Mouse (Mus musculus) stomach, postnatal 0 days (tissue): ENCODE measurements at regions not wholly inside any gene's neighbourhood (a gene's known extent, or its start where the extent isn't known, plus 50 kb on each side); places are given as distances from the start of the nearest gene placed in this dataset.

Experiments used
- ATAC-seq: fragments of 200-750 bp; cut with Nextera tagmentation; 2 replicates; pipeline ENCODE4 v1.8.0; 2017; ENCODE audit not compliant: low FRiP score, low TSS enrichment
- DNase-seq: peaks from one replicate; pipeline ENCODE4 v3.0.0-alpha.2; 2016; ENCODE audit warnings: low spot score
- H3K27ac ChIP-seq: fragments of 300-500 bp; sonication (generic); replicated peaks from 2 replicates; pipeline ENCODE4 v1.5.1; 2014; ENCODE audit warnings: mild to moderate bottlenecking, control low read depth
- H3K27me3 ChIP-seq: fragments of 300-500 bp; sonication (generic); 2 replicates; pipeline ENCODE4 v1.6.1; 2014; ENCODE audit warnings: low read length; ENCODE audit not compliant: control insufficient read depth, insufficient read depth
- H3K36me3 ChIP-seq: fragments of 300-500 bp; sonication (generic); 2 replicates; pipeline ENCODE4 v1.6.1; 2014; ENCODE audit warnings: low read length, mixed read lengths; ENCODE audit not compliant: control insufficient read depth, insufficient read depth
- H3K4me1 ChIP-seq: fragments of 300-500 bp; sonication (generic); replicated peaks from 2 replicates; pipeline ENCODE4 v1.6.1; 2014; ENCODE audit warnings: antibody characterized with exemption; ENCODE audit not compliant: control insufficient read depth, insufficient read depth
- H3K4me2 ChIP-seq: fragments of 300-500 bp; sonication (generic); replicated peaks from 2 replicates; pipeline ENCODE4 v1.6.1; 2014; ENCODE audit warnings: low read depth, mild to moderate bottlenecking, control low read depth, moderate library complexity
- H3K4me3 ChIP-seq: fragments of 300-500 bp; sonication (generic); 2 replicates; pipeline ENCODE4 v1.5.1; 2014; ENCODE audit warnings: low read depth, low read length, control low read depth
- H3K9ac ChIP-seq: fragments of 300-500 bp; sonication (generic); 2 replicates; pipeline ENCODE4 v1.6.1; 2014; ENCODE audit warnings: mild to moderate bottlenecking, low read length, control low read depth, mixed read lengths
- H3K9me3 ChIP-seq: fragments of 300-500 bp; sonication (generic); 2 replicates; pipeline ENCODE4 v1.6.1; 2016; ENCODE audit warnings: low read length; ENCODE audit not compliant: control insufficient read depth
- CTCF ChIP-seq: IDR thresholded peaks from 2 replicates; pipeline ENCODE4 v1.5.1; 2016; ENCODE audit warnings: antibody characterized with exemption, low read depth, mild to moderate bottlenecking, moderate library complexity
- EP300 ChIP-seq: optimal IDR thresholded peaks from 2 replicates; pipeline ENCODE3; 2016; ENCODE audit warnings: antibody characterized with exemption
- WGBS: fragments of 180-500 bp; shearing (Covaris S2); extraction: QIAGEN DNeasy Blood & Tissue Kit; methylation state at CpG from one replicate; pipeline ENCODE4 v1.1.7; 2014; 5-methylcytosine and 5-hydroxymethylcytosine counted together

DNA sequence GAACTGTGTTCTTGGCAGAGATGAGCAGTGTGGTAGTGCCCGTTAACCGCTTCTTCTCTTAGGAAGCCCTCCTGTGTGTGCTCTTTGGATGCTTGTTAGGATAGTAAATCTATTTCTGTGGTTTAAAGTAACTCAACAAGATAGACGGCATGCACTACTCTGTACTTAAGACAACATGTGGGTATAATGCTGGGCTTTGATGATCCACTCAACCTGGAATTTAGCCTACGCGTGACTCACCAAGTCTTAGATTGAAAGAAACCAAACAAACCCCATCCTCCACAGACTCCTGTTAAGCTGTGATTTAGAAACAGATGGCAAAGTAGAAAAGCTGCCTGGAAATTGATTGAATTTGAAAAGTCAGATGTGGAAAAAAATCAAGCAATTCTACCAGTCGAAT lies 673.5 kb downstream of the Olfm4 start:
- TF ChIP-seq CTCF (no peak), EP300 (no peak)
- Histone ChIP-seq H3K36me3 (no peaks in the 10 kb centered on the region), H3K4me2 (no peak overlapping the region), H3K9ac (no peak overlapping the region), H3K4me3 (no peak overlapping the region), H3K27ac (no peak overlapping the region), H3K27me3 (no peaks in the 10 kb centered on the region), H3K4me1 (no peaks in the 10 kb centered on the region), H3K9me3 (no peaks in the 10 kb centered on the region)
- DNase-seq: no peak
- no peak for ATAC-seq
- WGBS: 51% methylated on average over 6 of the region's 6 CpGs

DNA sequence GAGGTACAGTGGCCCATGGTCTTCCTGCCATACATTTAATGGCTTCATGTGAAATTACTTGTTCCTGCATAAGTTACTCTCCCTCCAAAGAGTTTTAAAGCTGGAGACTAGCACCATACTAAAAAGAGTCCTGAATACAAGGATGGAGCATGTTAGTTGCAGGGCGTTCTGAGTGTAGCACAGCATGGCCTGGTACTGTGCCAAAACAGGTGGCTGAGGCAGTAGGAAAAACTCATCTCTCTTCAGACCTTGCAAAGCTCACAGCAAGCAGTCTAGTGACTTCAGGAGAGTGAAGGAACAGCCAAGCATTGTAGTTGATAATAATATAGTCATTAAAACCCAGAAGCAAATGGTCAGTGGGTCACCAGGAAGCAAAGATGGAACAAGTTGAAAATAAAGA lies 699.0 kb downstream of the Olfm4 start:
- peak; percentile 15 for DNase-seq
- no peak overlapping the region for H3K4me3 ChIP-seq
- no peak overlapping the region for H3K9ac ChIP-seq
- WGBS: 40% methylated on average over 1 of the region's 1 CpGs
- no peak for ATAC-seq
- no peak overlapping the region for H3K27ac ChIP-seq
- H3K36me3 ChIP-seq: no peaks in the 10 kb centered on the region
- no peaks in the 10 kb centered on the region for H3K4me1 ChIP-seq
- no peak for TF ChIP-seq CTCF
- H3K9me3 ChIP-seq: no peaks in the 10 kb centered on the region
- peak overlapping the region; percentile 20; the same call in 1 of the 2 replicates for H3K4me2 ChIP-seq
- H3K27me3 ChIP-seq: no peaks in the 10 kb centered on the region

DNA sequence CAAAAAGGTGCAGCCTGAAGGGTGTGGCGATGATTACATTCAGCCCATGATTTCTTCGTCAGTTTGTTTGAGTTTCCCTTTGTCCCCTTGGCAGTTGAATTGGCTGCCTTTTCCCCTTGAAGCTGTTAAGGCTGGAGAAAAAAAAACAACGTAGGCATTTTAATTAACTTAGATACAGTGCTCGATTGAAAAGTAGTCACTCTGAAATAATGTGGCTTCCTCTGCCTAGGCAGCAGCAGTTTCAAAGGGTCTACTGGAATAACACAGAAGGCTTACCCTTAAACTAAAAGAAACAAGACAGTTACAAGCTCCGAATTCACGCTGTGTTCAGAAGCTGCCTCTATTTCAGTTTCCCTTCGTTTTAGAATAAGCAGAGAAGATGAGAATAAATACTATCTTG lies 699.4 kb downstream of the Olfm4 start:
- Histone ChIP-seq H3K9me3 (no peaks in the 10 kb centered on the region), H3K36me3 (no peaks in the 10 kb centered on the region), H3K4me3 (no peak overlapping the region), H3K4me1 (no peaks in the 10 kb centered on the region), H3K27ac (no peak overlapping the region), H3K27me3 (no peaks in the 10 kb centered on the region), H3K9ac (no peak overlapping the region), H3K4me2 (peak overlapping the region; percentile 20; the same call in 1 of the 2 replicates)
- WGBS: 43% methylated on average over 7 of the region's 7 CpGs
- TF ChIP-seq CTCF: no peak
- TF ChIP-seq EP300: no peak
- no peak for ATAC-seq
- peak; percentile 18 for DNase-seq

GRCm38 (mm10) chr14:80683703-80684102 lies 699.8 kb downstream of the Olfm4 start:
- H3K4me3 ChIP-seq: no peak overlapping the region
- TF ChIP-seq EP300 (no peak), CTCF (no peak)

GRCm38 (mm10) chr14:80690476-80690875 lies 706.6 kb downstream of the Olfm4 start:
- DNase-seq (no peak), ATAC-seq (no peak)
- Histone ChIP-seq H3K4me2 (no peak overlapping the region), H3K27ac (no peak overlapping the region), H3K4me1 (no peaks in the 10 kb centered on the region), H3K4me3 (no peak overlapping the region), H3K27me3 (no peaks in the 10 kb centered on the region), H3K9ac (no peak overlapping the region), H3K9me3 (no peaks in the 10 kb centered on the region), H3K36me3 (no peaks in the 10 kb centered on the region)
- 12% methylated on average over 1 of the region's 1 CpGs for WGBS
- TF ChIP-seq EP300 (no peak), CTCF (no peak)

More at GRCm38 (mm10) chr14:80683703-80684102, 699.8 kb downstream of the Olfm4 start:
- H3K27me3 ChIP-seq: no peaks in the 10 kb centered on the region
- no peak overlapping the region for H3K4me2 ChIP-seq
- 60% methylated on average over 6 of the region's 6 CpGs for WGBS
- no peaks in the 10 kb centered on the region for H3K36me3 ChIP-seq
- no peak for ATAC-seq
- H3K9ac ChIP-seq: no peak overlapping the region
- H3K27ac ChIP-seq: no peak overlapping the region
- no peaks in the 10 kb centered on the region for H3K9me3 ChIP-seq
- no peaks in the 10 kb centered on the region for H3K4me1 ChIP-seq
- no peak for DNase-seq

GRCm38 (mm10) chr14:80722766-80723531 lies 739.1 kb downstream of the Olfm4 start:
- Histone ChIP-seq H3K4me2 (no peak overlapping the region), H3K4me1 (no peaks in the 10 kb centered on the region), H3K27ac (no peak overlapping the region), H3K9me3 (no peaks in the 10 kb centered on the region), H3K4me3 (no peak overlapping the region), H3K36me3 (no peaks in the 10 kb centered on the region), H3K27me3 (no peaks in the 10 kb centered on the region), H3K9ac (no peak overlapping the region)
- DNase-seq: no peak
- no peak for TF ChIP-seq EP300
- no peak for TF ChIP-seq CTCF
- ATAC-seq: no peak
- WGBS: 72% methylated on average over 4 of the region's 4 CpGs
